Mouse (Mus musculus) liver, adult 2 months (tissue): ENCODE measurements around the gene Ythdf1. TPM values are rescaled to one million over a fixed set of nuclear protein-coding genes. Genes with fewer than 3 reads are reported as not detected.

ENCODE experiments used
- DNase-seq: peaks from one replicate; pipeline ENCODE4 v3.0.0-alpha.2; 2011; ENCODE audit warnings: low read depth, low spot score; ENCODE audit errors: extremely low read depth
- H3K27ac ChIP-seq: fragments of 200-500 bp; replicated peaks from 2 replicates; pipeline ENCODE4 v1.5.1; 2012; ENCODE audit warnings: low read depth, mild to moderate bottlenecking, control low read depth, inconsistent platforms, low read length; ENCODE audit not compliant: insufficient read depth
- H3K27me3 ChIP-seq: fragments of 200-500 bp; 2 replicates; pipeline ENCODE4 v1.6.1; 2012; ENCODE audit warnings: mild to moderate bottlenecking, moderate library complexity, low read length, inconsistent platforms; ENCODE audit not compliant: control insufficient read depth, insufficient read depth
- H3K36me3 ChIP-seq: fragments of 200-500 bp; 2 replicates; pipeline ENCODE4 v1.6.1; 2012; ENCODE audit warnings: low read length, inconsistent platforms; ENCODE audit not compliant: control insufficient read depth, insufficient read depth
- H3K4me1 ChIP-seq: fragments of 200-500 bp; 2 replicates; pipeline ENCODE4 v1.6.1; 2011; ENCODE audit warnings: low read length; ENCODE audit not compliant: control insufficient read depth, insufficient read depth
- H3K4me3 ChIP-seq: fragments of 200-500 bp; 2 replicates; pipeline ENCODE4 v1.5.1; 2011; ENCODE audit warnings: low read depth, mild to moderate bottlenecking, control low read depth, low read length, moderate library complexity; ENCODE audit not compliant: insufficient read depth
- H3K79me2 ChIP-seq: fragments of 200-500 bp; 2 replicates; pipeline ENCODE4 v1.6.1; 2012; ENCODE audit warnings: inconsistent platforms, mild to moderate bottlenecking, low read length, moderate library complexity; ENCODE audit not compliant: control insufficient read depth, insufficient read depth
- H3K9ac ChIP-seq: fragments of 200-500 bp; 2 replicates; pipeline ENCODE4 v1.6.1; 2012; ENCODE audit warnings: low read depth, mild to moderate bottlenecking, control low read depth, inconsistent platforms, low read length
- CTCF ChIP-seq: fragments of 200-500 bp; IDR thresholded peaks from 2 replicates; pipeline ENCODE4 v1.5.1; 2011; ENCODE audit warnings: low read depth, low read length, control low read depth
- POLR2A ChIP-seq: fragments of 200-500 bp; IDR thresholded peaks from 2 replicates; pipeline ENCODE4 v1.6.1; 2011; ENCODE audit warnings: low read length, control low read depth; ENCODE audit not compliant: insufficient read depth; ENCODE audit errors: extremely low read depth
- WGBS: fragments of 180-500 bp; shearing (Covaris S2); methylation state at CpG from one replicate; pipeline ENCODE4 v1.1.7; 2018; 5-methylcytosine and 5-hydroxymethylcytosine counted together
- polyA plus RNA-seq: library from polyadenylated mRNA; depleted of rRNA; stranded (reverse); fragments of >200 nt; gene quantifications from 2 replicates; pipeline ENCODE4 v1.2.3, GENCODE M21; 2012; rRNA removed
- total RNA-seq: library from RNA; depleted of rRNA; stranded (reverse); fragments of >200 nt; gene quantifications from 2 replicates; pipeline ENCODE4 v1.2.3, GENCODE M21; 2014; rRNA removed

Ythdf1 gene
- total RNA-seq (9.7 and 14.2 TPM in 2 replicates), polyA plus RNA-seq (25.7 and 35.4 TPM in 2 replicates)

DNA sequence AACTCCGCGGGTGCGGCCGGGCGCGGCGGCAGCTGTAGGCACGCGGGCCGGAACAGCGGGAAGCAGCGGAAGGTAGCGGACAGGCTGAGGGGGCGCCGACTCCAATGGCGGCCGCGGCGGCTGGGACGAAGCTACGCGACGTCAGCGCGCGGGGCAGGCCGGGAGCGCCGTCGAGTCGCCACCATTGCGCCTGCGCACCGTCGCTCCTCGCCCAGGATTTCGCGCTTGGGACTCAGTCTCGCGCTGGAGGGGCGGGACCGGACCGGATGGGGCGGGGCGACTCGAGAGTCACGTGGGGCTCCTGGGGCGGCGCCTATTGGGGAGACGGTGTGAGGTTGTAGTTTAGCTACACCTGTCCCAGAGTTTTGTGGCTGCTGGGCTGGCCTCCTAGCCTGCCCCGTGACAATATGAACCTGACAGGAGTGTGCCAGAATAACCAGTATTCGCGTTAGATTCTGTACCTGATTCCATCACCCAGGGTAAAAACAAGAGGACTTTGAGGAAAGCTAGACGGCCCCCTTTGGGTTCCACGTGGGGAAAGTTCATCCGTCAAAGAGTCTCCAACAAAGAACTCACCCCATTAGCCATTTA is at the start of gene Ythdf1:
Ythdf1 (minus strand) TSS at position 140 of the 591 bp plus-strand sequence.
- Histone ChIP-seq H3K4me1 (peaks cover 9% of the 10 kb centered on the region; the same call in 1 of the 2 replicates), H3K36me3 (peaks cover 17% of the 10 kb centered on the region), H3K27ac (peak within 1 kb of the TSS; percentile 81), H3K4me3 (peak within 1 kb of the TSS; percentile 98), H3K27me3 (no peaks in the 10 kb centered on the region), H3K9ac (peak within 1 kb of the TSS; percentile 97), H3K79me2 (peaks cover 33% of the 10 kb centered on the region)
- TF ChIP-seq POLR2A (peak; percentile 46; the same call in 1 of the 2 replicates), CTCF (no peak)
- DNase-seq = peak; percentile 76
- WGBS = under 1% methylated on average over 56 of the region's 56 CpGs

DNA sequence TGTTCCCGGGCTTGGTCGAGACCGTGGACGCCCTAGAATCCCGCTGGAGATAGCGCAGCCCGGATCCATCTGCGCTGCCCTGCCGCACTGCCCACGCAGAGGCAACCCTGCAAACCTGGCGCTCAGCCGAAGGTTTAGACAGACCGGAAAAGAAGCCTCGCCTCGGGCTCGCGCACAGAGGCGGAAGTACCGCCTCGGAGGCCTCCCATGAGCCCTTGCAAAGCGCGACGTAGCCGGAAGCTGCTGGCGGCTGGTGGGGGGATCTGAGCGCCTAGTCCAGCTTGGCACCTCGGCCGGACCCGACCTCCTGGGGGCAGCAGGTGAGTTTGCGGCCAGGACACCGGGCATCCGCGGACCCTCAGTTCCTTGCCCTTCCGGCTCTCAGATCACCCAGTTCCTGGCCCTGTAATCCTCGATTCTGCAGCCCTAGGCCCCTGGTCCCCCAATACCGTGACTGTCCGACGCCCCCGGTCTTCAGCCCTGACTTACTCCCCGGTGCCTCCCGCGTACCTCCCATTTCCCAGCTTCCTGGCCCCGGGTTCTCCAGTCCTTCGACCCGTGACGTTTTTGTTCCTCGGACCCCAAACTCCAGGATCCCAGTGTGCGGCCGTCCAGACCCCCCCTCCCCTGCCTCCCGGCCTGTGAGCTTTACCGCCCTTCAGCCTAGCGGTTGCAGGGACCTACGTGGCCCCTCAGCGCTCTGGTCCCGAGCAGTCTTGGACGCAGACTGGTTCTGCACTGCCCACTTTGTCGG is 46.4 kb upstream of the Ythdf1 start, which contains the start of gene Arfgap1:
Arfgap1 (plus strand) TSS at position 216 of the 754 bp plus-strand sequence.
- Histone ChIP-seq H3K36me3 (peaks cover 10% of the 10 kb centered on the region), H3K27ac (peak within 1 kb of the TSS; percentile 72), H3K79me2 (peaks cover 5% of the 10 kb centered on the region), H3K4me1 (peaks cover 12% of the 10 kb centered on the region), H3K4me3 (peak within 1 kb of the TSS; percentile 91), H3K27me3 (no peaks in the 10 kb centered on the region), H3K9ac (peak within 1 kb of the TSS; percentile 91)
- peak; percentile 77 for TF ChIP-seq POLR2A
- no peak for TF ChIP-seq CTCF
- peak; percentile 81 for DNase-seq
- WGBS = under 1% methylated on average over 57 of the region's 57 CpGs

DNA sequence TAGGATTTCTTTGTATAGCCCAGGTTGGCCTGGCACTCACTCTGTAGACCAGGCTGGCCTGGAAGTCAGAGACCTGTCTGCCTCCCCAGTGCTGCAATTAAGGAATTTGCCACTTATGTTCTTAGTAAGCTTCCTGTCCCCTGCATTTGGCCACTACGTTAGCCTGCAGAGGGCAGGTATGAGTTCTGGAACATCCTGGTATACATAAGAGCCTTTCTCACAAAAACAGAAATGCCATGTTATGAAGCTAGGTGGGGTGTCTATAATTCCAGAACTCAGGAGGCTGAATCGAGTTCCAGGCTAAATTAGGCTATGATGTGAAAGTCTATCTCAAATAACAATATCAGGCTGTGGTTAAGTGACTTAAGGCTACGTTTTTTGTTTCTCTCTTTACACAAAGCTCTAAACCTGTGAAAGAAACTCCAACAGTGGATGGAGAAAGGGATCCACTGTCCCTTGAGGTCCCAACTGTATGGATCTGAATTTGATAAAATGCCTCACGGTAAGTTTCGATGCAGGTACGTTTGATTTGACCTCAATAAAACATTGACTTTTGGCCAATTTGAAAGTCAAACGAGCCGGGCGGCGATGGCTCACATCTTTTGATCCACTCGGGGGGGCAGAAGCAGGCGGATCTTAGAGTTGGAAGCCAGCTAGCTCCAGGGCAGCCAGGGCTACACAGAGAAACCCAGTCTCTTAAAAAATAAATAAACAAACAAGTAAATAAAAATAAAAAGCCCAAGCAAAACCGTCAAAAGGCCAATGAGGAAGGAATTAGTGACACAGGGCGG is 45.5 kb upstream of the Ythdf1 start:
- H3K4me1 ChIP-seq = peaks cover 12% of the 10 kb centered on the region
- peak; percentile 55 for DNase-seq
- H3K36me3 ChIP-seq = peaks cover 4% of the 10 kb centered on the region; the same call in 1 of the 2 replicates
- TF ChIP-seq CTCF (0 out of 2 replicates have a peak, but pooled peaks have one; percentile 10), POLR2A (no peak)
- H3K27ac ChIP-seq = peak overlapping the region; percentile 72
- H3K9ac ChIP-seq = peak overlapping the region; percentile 91
- no peaks in the 10 kb centered on the region for H3K27me3 ChIP-seq
- peak overlapping the region; percentile 91 for H3K4me3 ChIP-seq
- H3K79me2 ChIP-seq = peaks cover 5% of the 10 kb centered on the region
- 3% methylated on average over 14 of the region's 14 CpGs for WGBS

DNA sequence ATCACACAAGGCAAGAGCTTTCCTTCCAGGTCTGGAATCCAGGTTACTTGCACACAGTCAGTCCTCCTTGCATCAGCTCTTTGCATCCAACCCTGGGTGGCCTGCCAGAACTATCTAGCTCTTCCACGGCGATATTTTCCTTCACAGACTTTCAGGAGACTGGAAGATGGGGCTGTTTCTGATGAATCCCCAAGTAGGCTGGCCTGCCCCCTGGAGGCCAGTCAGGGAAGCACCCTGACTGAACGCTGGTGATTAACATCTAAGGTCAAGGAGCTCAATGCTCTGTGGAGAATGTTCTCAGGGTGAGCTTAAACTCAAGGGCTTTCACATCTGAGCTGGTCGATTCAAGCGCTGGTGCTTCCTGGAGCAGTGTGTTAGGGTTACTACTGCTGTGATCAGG is 43.2 kb upstream of the Ythdf1 start:
- DNase-seq = peak; percentile 33
- Histone ChIP-seq H3K27me3 (no peaks in the 10 kb centered on the region), H3K36me3 (no peaks in the 10 kb centered on the region), H3K9ac (no peak overlapping the region), H3K27ac (no peak overlapping the region), H3K4me1 (peaks cover 10% of the 10 kb centered on the region), H3K79me2 (peaks cover 5% of the 10 kb centered on the region), H3K4me3 (no peak overlapping the region)
- TF ChIP-seq CTCF (peak; percentile 96), POLR2A (no peak)
- 7% methylated on average over 5 of the region's 5 CpGs for WGBS

DNA sequence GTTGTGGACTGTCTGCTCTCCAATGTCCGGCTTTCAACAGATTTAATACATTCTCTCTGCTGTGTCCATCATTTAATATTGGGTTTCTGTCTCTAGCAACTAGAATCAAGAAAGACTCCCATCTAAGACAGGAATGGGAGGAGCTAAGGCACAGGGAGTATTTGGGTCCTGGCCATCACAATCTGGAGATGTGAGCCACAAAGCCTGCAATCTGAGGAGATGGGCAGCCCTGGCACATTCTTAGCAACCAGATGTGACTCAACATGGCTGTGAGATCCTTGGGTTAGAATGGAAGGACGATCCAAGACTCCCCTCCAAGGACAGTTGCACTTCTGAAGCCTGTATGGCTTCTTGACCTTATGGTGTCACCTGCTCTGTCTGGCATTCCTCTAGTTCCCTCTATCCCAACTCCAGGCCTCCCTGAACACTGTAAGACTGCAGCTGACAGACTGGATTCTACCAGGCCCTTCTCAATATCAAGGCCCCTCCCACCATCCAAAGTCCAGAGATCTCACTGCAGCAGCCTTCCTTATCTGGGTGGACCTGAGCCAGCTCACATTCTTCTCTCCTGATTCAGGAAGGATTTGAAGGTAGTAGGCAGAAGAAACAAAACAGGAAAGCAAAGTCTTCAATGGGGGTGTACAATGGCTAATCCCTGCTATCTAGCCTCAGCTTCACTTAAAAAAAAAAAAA is 42.0 kb upstream of the Ythdf1 start:
- TF ChIP-seq POLR2A = no peak
- WGBS = 74% methylated on average over 2 of the region's 2 CpGs
- H3K9ac ChIP-seq = no peak overlapping the region
- no peaks in the 10 kb centered on the region for H3K27me3 ChIP-seq
- DNase-seq = peak; percentile 67
- H3K27ac ChIP-seq = no peak overlapping the region
- no peak overlapping the region for H3K4me3 ChIP-seq
- no peaks in the 10 kb centered on the region for H3K36me3 ChIP-seq
- H3K4me1 ChIP-seq = peaks cover 4% of the 10 kb centered on the region
- peaks cover 5% of the 10 kb centered on the region for H3K79me2 ChIP-seq
